Mouse (Mus musculus) lung, embryonic 16.5 days (tissue): ENCODE measurements at regions not wholly inside any gene's neighbourhood (a gene's known extent, or its start where the extent isn't known, plus 50 kb on each side); places are given as distances from the start of the nearest gene placed in this dataset.

Experiments used
- ATAC-seq: fragments of 200-750 bp; cut with Nextera tagmentation; 2 replicates; pipeline ENCODE4 v1.8.0; 2017; ENCODE audit warnings: low read depth, mild to moderate bottlenecking, moderate library complexity
- H3K27ac ChIP-seq: fragments of 300-500 bp; sonication (generic); 2 replicates; pipeline ENCODE4 v1.5.1; 2014; ENCODE audit warnings: mild to moderate bottlenecking, control low read depth, low read length
- H3K27me3 ChIP-seq: fragments of 300-500 bp; sonication (generic); 2 replicates; pipeline ENCODE4 v1.6.1; 2014; ENCODE audit warnings: low read depth, low read length, mixed read lengths; ENCODE audit not compliant: control insufficient read depth, insufficient read depth
- H3K36me3 ChIP-seq: fragments of 300-500 bp; sonication (generic); 2 replicates; pipeline ENCODE4 v1.6.1; 2014; ENCODE audit warnings: low read length; ENCODE audit not compliant: control insufficient read depth, insufficient read depth
- H3K4me1 ChIP-seq: fragments of 300-500 bp; sonication (generic); replicated peaks from 2 replicates; pipeline ENCODE4 v1.6.1; 2014; ENCODE audit warnings: low read length, mixed read lengths; ENCODE audit not compliant: control insufficient read depth, insufficient read depth
- H3K4me2 ChIP-seq: fragments of 300-500 bp; sonication (generic); 2 replicates; pipeline ENCODE4 v1.6.1; 2014; ENCODE audit warnings: low read depth, low read length, control low read depth
- H3K4me3 ChIP-seq: fragments of 300-500 bp; sonication (generic); 2 replicates; pipeline ENCODE4 v1.5.1; 2014; ENCODE audit warnings: mild to moderate bottlenecking, low read length, control low read depth
- H3K9ac ChIP-seq: fragments of 300-500 bp; sonication (generic); 2 replicates; pipeline ENCODE4 v1.6.1; 2014; ENCODE audit warnings: low read length, control low read depth
- H3K9me3 ChIP-seq: fragments of 300-500 bp; sonication (generic); 2 replicates; pipeline ENCODE4 v1.6.1; 2016; ENCODE audit warnings: low read length; ENCODE audit not compliant: control insufficient read depth
- WGBS: fragments of 180-500 bp; shearing (Covaris S2); extraction: QIAGEN DNeasy Blood & Tissue Kit; methylation state at CpG from one replicate; pipeline ENCODE4 v1.1.7; 2014; 5-methylcytosine and 5-hydroxymethylcytosine counted together

DNA sequence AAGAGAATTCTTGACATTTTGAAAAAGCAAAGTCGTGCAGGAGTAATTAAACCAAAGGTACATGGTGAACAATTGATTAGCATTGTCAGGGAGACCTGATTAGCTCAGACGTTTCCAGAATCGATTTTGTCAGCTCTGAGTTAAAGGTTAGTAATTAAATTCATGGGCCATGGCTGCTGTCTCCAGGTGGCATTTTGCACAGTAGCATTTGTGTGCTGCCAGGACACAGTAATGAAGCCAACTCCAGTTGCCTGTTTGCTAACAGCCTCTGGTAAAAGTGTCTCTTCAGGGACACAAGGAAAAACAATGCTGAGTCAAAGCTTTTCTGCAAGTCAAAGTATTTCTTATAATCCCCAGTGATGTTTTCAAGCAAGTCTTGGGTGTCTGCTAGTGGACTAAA is 113.3 kb upstream of the Kbtbd8 start:
- Histone ChIP-seq H3K4me1 (no peaks in the 10 kb centered on the region), H3K4me2 (no peak overlapping the region), H3K27ac (no peak overlapping the region), H3K9me3 (no peaks in the 10 kb centered on the region), H3K27me3 (no peaks in the 10 kb centered on the region), H3K36me3 (no peaks in the 10 kb centered on the region), H3K4me3 (no peak overlapping the region), H3K9ac (no peak overlapping the region)
- 54% methylated on average over 3 of the region's 3 CpGs for whole genome bisulfite sequencing
- ATAC-seq = no peak

- Histone ChIP-seq H3K4me1 (no peaks in the 10 kb centered on the region), H3K4me3 (no peak overlapping the region), H3K36me3 (no peaks in the 10 kb centered on the region), H3K9ac (no peak overlapping the region), H3K4me2 (no peak overlapping the region), H3K27ac (no peak overlapping the region), H3K9me3 (no peaks in the 10 kb centered on the region), H3K27me3 (no peaks in the 10 kb centered on the region)
- 51% methylated on average over 4 of the region's 4 CpGs for WGBS
- ATAC-seq = 0 out of 2 replicates have a peak, but pooled peaks have one; percentile 23
These were observed 117.5 kb upstream of the Kbtbd8 start for GRCm38 (mm10) chr6:94999562-94999961.

DNA sequence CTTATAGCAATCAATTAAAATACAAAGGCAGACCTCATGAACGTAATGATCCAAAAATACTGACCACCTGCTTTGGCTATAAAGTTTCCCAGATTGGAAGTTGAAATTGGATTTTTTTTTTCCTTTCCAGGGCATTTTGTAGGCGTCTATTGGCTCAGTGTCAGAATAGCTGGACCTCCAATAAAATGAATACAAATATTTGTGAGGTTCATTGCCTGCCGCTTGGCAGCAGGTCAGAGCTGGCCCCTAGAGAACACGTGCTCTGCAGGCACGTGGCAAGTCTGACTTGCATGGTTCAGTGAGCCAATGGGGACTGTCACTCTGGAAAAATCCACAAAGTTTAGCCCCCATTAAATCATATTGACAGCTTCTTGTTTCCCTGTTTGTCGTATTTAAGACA is 118.0 kb upstream of the Kbtbd8 start:
- H3K9ac ChIP-seq = no peak overlapping the region
- H3K36me3 ChIP-seq = no peaks in the 10 kb centered on the region
- no peaks in the 10 kb centered on the region for H3K27me3 ChIP-seq
- H3K4me1 ChIP-seq = no peaks in the 10 kb centered on the region
- no peaks in the 10 kb centered on the region for H3K9me3 ChIP-seq
- no peak overlapping the region for H3K4me2 ChIP-seq
- H3K4me3 ChIP-seq = no peak overlapping the region
- WGBS = 51% methylated on average over 6 of the region's 6 CpGs
- no peak overlapping the region for H3K27ac ChIP-seq
- no peak for ATAC-seq

DNA sequence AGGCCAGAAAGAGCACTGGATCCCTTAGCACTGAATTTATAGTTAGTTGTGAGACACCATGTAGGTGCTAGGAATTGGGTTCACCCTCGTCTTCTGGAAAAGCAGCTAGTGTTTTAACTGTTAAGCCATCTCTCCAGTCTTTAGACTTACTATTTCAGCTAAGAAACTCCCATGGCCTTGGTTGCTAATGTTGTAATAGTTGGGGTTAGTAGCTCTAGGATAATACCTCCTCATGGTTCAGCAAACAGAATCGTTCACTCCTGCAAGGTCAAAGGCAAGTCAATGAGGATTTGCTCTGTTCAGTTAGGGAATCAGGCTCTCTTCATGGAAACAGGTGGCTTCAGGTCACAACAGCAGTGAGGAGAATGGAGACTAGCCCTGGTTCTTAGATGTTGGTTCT is 118.7 kb upstream of the Kbtbd8 start:
- no peak overlapping the region for H3K27ac ChIP-seq
- H3K9ac ChIP-seq = no peak overlapping the region
- no peak overlapping the region for H3K4me3 ChIP-seq
- no peaks in the 10 kb centered on the region for H3K36me3 ChIP-seq
- no peak for ATAC-seq
- H3K9me3 ChIP-seq = no peaks in the 10 kb centered on the region
- no peak overlapping the region for H3K4me2 ChIP-seq
- WGBS = 54% methylated on average over 2 of the region's 2 CpGs
- no peaks in the 10 kb centered on the region for H3K27me3 ChIP-seq
- no peaks in the 10 kb centered on the region for H3K4me1 ChIP-seq

GRCm38 (mm10) chr6:94994376-94994775 is 122.7 kb upstream of the Kbtbd8 start:
- Histone ChIP-seq H3K9ac (no peak overlapping the region), H3K27me3 (no peaks in the 10 kb centered on the region), H3K4me2 (no peak overlapping the region), H3K4me3 (no peak overlapping the region), H3K27ac (no peak overlapping the region), H3K4me1 (no peaks in the 10 kb centered on the region), H3K36me3 (no peaks in the 10 kb centered on the region), H3K9me3 (no peaks in the 10 kb centered on the region)
- ATAC-seq = no peak
- whole genome bisulfite sequencing = 94% methylated on average over 1 of the region's 1 CpGs

- Histone ChIP-seq H3K4me1 (no peaks in the 10 kb centered on the region), H3K4me2 (no peak overlapping the region), H3K27ac (no peak overlapping the region), H3K9ac (no peak overlapping the region), H3K27me3 (no peaks in the 10 kb centered on the region), H3K9me3 (no peaks in the 10 kb centered on the region), H3K4me3 (no peak overlapping the region), H3K36me3 (no peaks in the 10 kb centered on the region)
- WGBS = 47% methylated on average over 5 of the region's 5 CpGs
- ATAC-seq = no peak
These were observed 129.6 kb upstream of the Kbtbd8 start for GRCm38 (mm10) chr6:94987427-94987826.

DNA sequence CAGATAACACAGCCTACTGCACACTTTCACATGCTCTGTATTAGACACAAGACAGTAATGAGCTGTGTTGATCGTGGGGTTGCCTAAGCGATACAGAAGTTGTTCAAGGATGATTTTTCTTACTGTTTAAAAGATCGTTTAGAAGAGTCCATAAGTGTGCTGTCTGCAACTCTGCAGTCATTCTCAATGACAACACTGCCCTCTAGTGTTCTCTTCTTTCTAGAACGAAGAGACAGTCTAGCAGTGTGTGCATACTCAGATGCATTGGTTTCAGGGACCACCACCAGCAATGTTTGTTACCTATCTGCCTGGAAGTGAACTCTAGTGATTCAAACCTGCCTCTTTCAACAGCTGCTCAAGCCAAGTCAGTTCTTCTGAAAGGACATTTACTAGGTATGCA is 130.7 kb upstream of the Kbtbd8 start:
- Histone ChIP-seq H3K9me3 (no peaks in the 10 kb centered on the region), H3K4me3 (no peak overlapping the region), H3K27ac (no peak overlapping the region), H3K9ac (no peak overlapping the region), H3K36me3 (no peaks in the 10 kb centered on the region), H3K27me3 (no peaks in the 10 kb centered on the region), H3K4me2 (no peak overlapping the region), H3K4me1 (no peaks in the 10 kb centered on the region)
- 3% methylated on average over 4 of the region's 4 CpGs for WGBS
- ATAC-seq = peak; percentile 76; the same call in 1 of the 2 replicates

GRCm38 (mm10) chr6:94984411-94984895 is 132.6 kb upstream of the Kbtbd8 start:
- no peak overlapping the region for H3K27ac ChIP-seq
- no peak overlapping the region for H3K4me2 ChIP-seq
- ATAC-seq = no peak
- no peak overlapping the region for H3K9ac ChIP-seq
- WGBS = 70% methylated on average over 3 of the region's 3 CpGs
- no peaks in the 10 kb centered on the region for H3K9me3 ChIP-seq
- H3K36me3 ChIP-seq = no peaks in the 10 kb centered on the region
- H3K27me3 ChIP-seq = no peaks in the 10 kb centered on the region
- no peak overlapping the region for H3K4me3 ChIP-seq
- H3K4me1 ChIP-seq = no peaks in the 10 kb centered on the region

GRCm38 (mm10) chr6:94968683-94969082 is 148.4 kb upstream of the Kbtbd8 start:
- no peak overlapping the region for H3K27ac ChIP-seq
- no peaks in the 10 kb centered on the region for H3K36me3 ChIP-seq
- H3K4me1 ChIP-seq = no peaks in the 10 kb centered on the region
- no peak for ATAC-seq
- no peaks in the 10 kb centered on the region for H3K27me3 ChIP-seq
- H3K9ac ChIP-seq = no peak overlapping the region
- H3K9me3 ChIP-seq = no peaks in the 10 kb centered on the region
- WGBS = 29% methylated on average over 5 of the region's 5 CpGs
- no peak overlapping the region for H3K4me2 ChIP-seq
- no peak overlapping the region for H3K4me3 ChIP-seq

- Histone ChIP-seq H3K27me3 (no peaks in the 10 kb centered on the region), H3K36me3 (no peaks in the 10 kb centered on the region), H3K9ac (no peak overlapping the region), H3K9me3 (no peaks in the 10 kb centered on the region), H3K27ac (no peak overlapping the region), H3K4me3 (no peak overlapping the region), H3K4me2 (no peak overlapping the region), H3K4me1 (no peaks in the 10 kb centered on the region)
- no peak for ATAC-seq
- WGBS = 7% methylated on average over 3 of the region's 3 CpGs
These were observed 150.1 kb upstream of the Kbtbd8 start for GRCm38 (mm10) chr6:94966962-94967361.
